Mouse (Mus musculus) spleen, adult 2 months (tissue): ENCODE results near the gene Tldc1. TPM values are rescaled to one million over a fixed set of nuclear protein-coding genes. Genes with fewer than 3 reads are reported as not detected.
A peak's percentile ranks its signal among the peaks of the same experiment; 100 is the strongest.

ENCODE experiments used
- DNase-seq, 2 experiments: peaks; one replicate each; pipeline versions ENCODE4 v3.0.0 to v3.0.0-alpha.2; 2012 to 2021; ENCODE audit warnings: low spot score in 2 of 2, low read depth in 1 of 2
- H3K27ac ChIP-seq: fragments of 200-500 bp; 2 replicates; pipeline ENCODE4 v1.5.1; 2012; ENCODE audit warnings: low read length, inconsistent platforms; ENCODE audit not compliant: insufficient read depth
- H3K27me3 ChIP-seq: fragments of 200-500 bp; 2 replicates; pipeline ENCODE4 v1.6.1; 2012; ENCODE audit warnings: mild to moderate bottlenecking, moderate library complexity, low read length, inconsistent platforms; ENCODE audit not compliant: control insufficient read depth, insufficient read depth
- H3K36me3 ChIP-seq: fragments of 200-500 bp; 2 replicates; pipeline ENCODE4 v1.6.1; 2012; ENCODE audit warnings: mild to moderate bottlenecking, low read length, inconsistent platforms; ENCODE audit not compliant: control insufficient read depth, insufficient read depth
- H3K4me1 ChIP-seq: fragments of 200-500 bp; 2 replicates; pipeline ENCODE4 v1.6.1; 2011; ENCODE audit warnings: inconsistent platforms; ENCODE audit not compliant: control insufficient read depth, insufficient read depth, insufficient read length
- H3K4me3 ChIP-seq: fragments of 200-500 bp; 2 replicates; pipeline ENCODE4 v1.5.1; 2011; ENCODE audit warnings: mild to moderate bottlenecking, inconsistent platforms; ENCODE audit not compliant: insufficient read depth, insufficient read length; ENCODE audit errors: extremely low read depth
- CTCF ChIP-seq: fragments of 200-500 bp; IDR thresholded peaks from 2 replicates; pipeline ENCODE4 v1.5.1; 2011; ENCODE audit warnings: mild to moderate bottlenecking, inconsistent platforms; ENCODE audit not compliant: insufficient read depth, insufficient read length, insufficient replicate concordance; ENCODE audit errors: extremely low read depth
- POLR2A ChIP-seq: fragments of 200-500 bp; IDR thresholded peaks from 2 replicates; pipeline ENCODE4 v1.6.1; 2011; ENCODE audit warnings: low read depth, low read length, inconsistent platforms
- WGBS: fragments of 180-500 bp; shearing (Covaris S2); methylation state at CpG from one replicate; pipeline ENCODE4 v1.1.7; 2018; 5-methylcytosine and 5-hydroxymethylcytosine counted together
- polyA plus RNA-seq: library from polyadenylated mRNA; depleted of rRNA; stranded (reverse); fragments of >200 nt; gene quantifications from 2 replicates; pipeline ENCODE4 v1.2.3, GENCODE M21; 2012

Tldc1 gene
- polyA plus RNA-seq, 1 experiment, result 4.8 TPM

DNA sequence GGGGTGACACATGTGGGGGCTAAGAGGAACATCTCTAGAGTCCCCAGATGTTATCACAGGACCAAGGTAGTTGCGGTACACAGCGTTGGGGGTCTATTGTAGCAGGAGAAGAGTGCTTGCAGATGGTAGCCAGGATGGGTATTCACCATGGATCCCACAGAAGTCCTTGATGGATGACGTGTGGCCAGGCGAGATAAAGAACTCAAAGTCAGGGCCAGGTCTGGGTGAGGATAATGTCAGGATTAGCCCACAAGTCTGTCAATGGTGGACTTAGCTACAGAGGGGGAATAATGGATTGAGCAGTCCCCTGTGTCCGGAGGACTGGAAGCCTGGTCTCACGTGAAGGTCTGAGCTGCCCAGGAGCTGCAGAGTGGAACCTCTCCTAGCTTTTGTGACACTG lies 53.6 kb downstream of the Tldc1 start:
- DNase-seq, result no peak
- no peaks in the 10 kb centered on the region for H3K27me3 ChIP-seq
- TF ChIP-seq CTCF (no peak), POLR2A (no peak)
- WGBS, result 89% methylated on average over 6 of the region's 6 CpGs
- H3K4me1 ChIP-seq, result no peaks in the 10 kb centered on the region
- no peak overlapping the region for H3K4me3 ChIP-seq
- no peaks in the 10 kb centered on the region for H3K36me3 ChIP-seq
- no peak overlapping the region for H3K27ac ChIP-seq

DNA sequence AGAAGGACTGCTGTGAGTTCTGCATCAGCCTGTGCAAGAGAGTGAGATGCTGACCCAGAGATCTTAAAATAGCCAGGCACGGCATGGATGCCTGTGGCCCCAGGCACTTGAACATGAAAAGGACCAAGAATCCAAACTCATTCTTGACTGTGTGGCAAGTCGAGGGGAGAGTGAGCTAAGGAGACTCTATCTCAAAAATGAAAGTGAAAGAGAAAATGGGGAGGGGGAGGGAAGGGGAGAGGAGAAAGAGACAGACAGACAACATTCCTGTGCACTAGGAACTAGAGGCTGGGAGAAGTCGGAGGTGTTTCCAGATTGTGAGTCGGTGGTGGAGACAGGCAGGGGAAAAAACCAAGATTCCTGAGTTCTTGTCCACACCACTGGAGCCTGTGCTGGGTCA lies 54.5 kb downstream of the Tldc1 start:
- H3K27me3 ChIP-seq, result no peaks in the 10 kb centered on the region
- DNase-seq, result no peak
- WGBS, result 59% methylated on average over 4 of the region's 4 CpGs

DNA sequence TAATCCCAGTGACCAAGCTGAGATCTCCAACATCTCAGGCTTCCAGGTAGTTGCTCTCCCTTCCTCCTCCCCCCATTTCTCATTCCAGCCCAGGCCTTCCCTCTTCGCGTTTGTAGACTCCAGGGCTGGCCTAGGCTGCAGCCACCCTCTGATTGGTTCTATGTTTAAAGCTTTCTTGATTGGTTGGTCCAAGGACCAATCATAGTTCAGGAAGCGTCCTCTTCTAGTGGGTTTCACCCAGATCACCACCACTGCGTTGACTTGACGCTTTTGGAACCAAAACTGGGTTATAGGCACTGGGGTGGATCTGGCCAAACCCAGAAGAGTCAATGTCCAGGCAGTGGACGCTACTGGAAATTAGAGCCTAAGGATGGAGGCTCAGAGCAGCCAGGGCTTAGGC lies 55.9 kb downstream of the Tldc1 start:
- 74% methylated on average over 6 of the region's 6 CpGs for WGBS

More for the DNA sequence above, 54.5 kb downstream of the Tldc1 start:
- Histone ChIP-seq H3K27ac (no peak overlapping the region), H3K4me3 (no peak overlapping the region), H3K36me3 (no peaks in the 10 kb centered on the region), H3K4me1 (no peaks in the 10 kb centered on the region)
- no peak for TF ChIP-seq POLR2A
- TF ChIP-seq CTCF, result no peak

DNA sequence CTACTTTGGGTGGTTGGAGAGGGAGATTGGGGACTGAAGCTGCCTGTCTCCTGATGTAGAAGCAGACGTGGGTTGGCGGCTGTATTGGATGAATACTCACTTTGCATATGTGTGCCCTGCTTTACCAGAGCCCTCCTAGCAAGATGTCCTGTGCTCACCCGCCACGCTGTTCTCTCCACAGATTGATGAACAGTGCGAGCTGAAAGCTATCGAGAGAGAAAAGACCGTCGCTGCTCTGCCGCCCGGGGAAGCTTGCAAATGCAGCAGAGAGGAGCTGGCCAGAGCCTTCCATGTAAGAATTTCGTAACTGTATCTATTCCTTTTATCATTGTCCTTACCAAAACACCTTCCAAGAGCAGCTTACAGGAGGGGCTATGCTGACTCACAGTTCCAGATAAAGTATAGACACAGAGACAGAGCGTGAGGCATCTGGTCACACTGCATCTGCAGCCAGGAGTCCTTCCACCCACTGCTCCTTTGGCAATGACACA lies 59.2 kb downstream of the Tldc1 start:
- 83% methylated on average over 12 of the region's 12 CpGs for WGBS
- Histone ChIP-seq H3K36me3 (no peaks in the 10 kb centered on the region), H3K4me3 (no peak overlapping the region), H3K27me3 (no peaks in the 10 kb centered on the region), H3K27ac (no peak overlapping the region), H3K4me1 (no peaks in the 10 kb centered on the region)
- TF ChIP-seq CTCF, result no peak
- TF ChIP-seq POLR2A, result no peak
- DNase-seq, result no peak

More for the DNA sequence above, 55.9 kb downstream of the Tldc1 start:
- no peaks in the 10 kb centered on the region for H3K36me3 ChIP-seq
- no peaks in the 10 kb centered on the region for H3K4me1 ChIP-seq
- DNase-seq, result no peak
- no peaks in the 10 kb centered on the region for H3K27me3 ChIP-seq
- TF ChIP-seq CTCF, result no peak
- TF ChIP-seq POLR2A, result no peak
- no peak overlapping the region for H3K27ac ChIP-seq
- no peak overlapping the region for H3K4me3 ChIP-seq

DNA sequence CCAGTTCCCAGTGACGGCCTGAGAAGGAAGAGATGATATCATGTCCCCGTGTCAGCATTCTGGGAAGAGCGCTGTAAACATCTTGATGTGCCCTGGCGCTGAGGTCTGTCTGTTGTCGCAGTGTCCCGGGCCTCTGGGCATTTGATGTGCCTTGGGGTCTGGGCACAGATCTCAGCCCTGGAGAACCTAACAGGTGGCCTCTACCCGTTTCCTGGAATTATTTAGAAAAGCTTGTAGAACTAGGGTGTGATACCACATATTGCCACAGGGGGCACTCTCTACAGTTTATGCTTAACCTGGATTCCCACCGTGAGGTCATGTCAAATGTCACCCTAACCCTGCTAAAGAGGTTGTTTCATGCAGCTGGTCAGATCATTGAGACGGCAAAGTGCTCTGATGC lies 60.5 kb downstream of the Tldc1 start:
- WGBS, result 61% methylated on average over 9 of the region's 9 CpGs
- H3K4me3 ChIP-seq, result no peak overlapping the region
- no peaks in the 10 kb centered on the region for H3K4me1 ChIP-seq
- no peak for TF ChIP-seq POLR2A
- peak; percentile 5; the same call in 1 of the 2 replicates for TF ChIP-seq CTCF
- H3K27ac ChIP-seq, result no peak overlapping the region
- peak; percentile 19 to 27 for DNase-seq
- no peaks in the 10 kb centered on the region for H3K27me3 ChIP-seq
- H3K36me3 ChIP-seq, result no peaks in the 10 kb centered on the region

DNA sequence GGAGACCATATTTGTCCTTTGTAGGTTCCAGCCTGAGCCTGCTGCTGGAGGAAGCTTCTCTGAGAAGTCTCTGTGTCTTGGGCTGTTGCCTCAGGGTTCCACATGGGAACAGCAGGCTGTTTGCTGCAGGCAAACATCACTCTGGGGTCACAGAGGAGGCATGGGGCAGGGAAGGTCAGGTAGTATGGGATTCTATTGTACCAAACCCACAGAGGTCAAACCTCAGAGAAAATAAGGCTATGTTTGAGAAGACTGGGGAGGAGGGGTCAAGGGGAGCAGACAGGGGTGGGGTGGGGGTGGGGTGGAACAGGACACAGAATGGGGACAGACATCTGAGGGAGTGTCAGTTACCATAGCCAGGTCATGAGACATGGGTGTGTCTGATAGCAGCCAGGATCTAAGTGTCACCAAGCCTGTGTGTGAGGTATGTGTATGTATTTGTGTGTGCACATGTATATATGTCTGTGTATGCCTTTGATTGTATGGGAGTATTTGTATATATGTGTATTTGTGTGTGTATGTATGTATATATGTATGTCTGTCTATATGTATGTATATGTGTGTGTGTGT lies 61.4 kb downstream of the Tldc1 start:
- H3K4me3 ChIP-seq, result no peak overlapping the region
- no peaks in the 10 kb centered on the region for H3K36me3 ChIP-seq
- no peaks in the 10 kb centered on the region for H3K27me3 ChIP-seq
- TF ChIP-seq CTCF (no peak), POLR2A (no peak)
- DNase-seq, result no peak
- H3K27ac ChIP-seq, result no peak overlapping the region
- no peaks in the 10 kb centered on the region for H3K4me1 ChIP-seq

DNA sequence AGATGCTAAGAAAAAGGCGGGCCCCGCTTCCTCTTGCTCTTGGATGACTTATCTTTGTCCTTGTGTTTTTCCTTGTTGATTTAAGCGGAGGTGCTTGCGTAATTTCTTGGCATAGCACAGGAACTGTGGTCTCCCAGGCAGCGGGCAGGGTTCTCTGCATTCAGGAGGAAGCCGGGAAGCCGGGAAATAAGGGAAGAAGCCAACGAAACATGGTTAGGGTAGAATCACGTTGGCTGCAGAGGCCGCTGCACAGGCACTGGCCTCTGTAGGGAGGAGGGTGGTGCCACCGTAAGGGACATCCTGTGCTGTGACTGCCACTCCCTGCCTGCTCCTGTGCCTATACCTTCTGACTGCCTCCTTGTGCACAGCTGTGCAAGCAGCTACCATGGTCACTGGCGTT lies 63.0 kb downstream of the Tldc1 start:
- TF ChIP-seq CTCF (no peak), POLR2A (no peak)
- Histone ChIP-seq H3K36me3 (no peaks in the 10 kb centered on the region), H3K4me3 (no peak overlapping the region), H3K27me3 (no peaks in the 10 kb centered on the region), H3K4me1 (no peaks in the 10 kb centered on the region), H3K27ac (no peak overlapping the region; the same call in 1 of the 2 replicates)
- WGBS, result 52% methylated on average over 12 of the region's 12 CpGs
- no peak for DNase-seq
